8 mouse cellular contexts compared by ENCODE assay signal in the genomic region with DNA sequence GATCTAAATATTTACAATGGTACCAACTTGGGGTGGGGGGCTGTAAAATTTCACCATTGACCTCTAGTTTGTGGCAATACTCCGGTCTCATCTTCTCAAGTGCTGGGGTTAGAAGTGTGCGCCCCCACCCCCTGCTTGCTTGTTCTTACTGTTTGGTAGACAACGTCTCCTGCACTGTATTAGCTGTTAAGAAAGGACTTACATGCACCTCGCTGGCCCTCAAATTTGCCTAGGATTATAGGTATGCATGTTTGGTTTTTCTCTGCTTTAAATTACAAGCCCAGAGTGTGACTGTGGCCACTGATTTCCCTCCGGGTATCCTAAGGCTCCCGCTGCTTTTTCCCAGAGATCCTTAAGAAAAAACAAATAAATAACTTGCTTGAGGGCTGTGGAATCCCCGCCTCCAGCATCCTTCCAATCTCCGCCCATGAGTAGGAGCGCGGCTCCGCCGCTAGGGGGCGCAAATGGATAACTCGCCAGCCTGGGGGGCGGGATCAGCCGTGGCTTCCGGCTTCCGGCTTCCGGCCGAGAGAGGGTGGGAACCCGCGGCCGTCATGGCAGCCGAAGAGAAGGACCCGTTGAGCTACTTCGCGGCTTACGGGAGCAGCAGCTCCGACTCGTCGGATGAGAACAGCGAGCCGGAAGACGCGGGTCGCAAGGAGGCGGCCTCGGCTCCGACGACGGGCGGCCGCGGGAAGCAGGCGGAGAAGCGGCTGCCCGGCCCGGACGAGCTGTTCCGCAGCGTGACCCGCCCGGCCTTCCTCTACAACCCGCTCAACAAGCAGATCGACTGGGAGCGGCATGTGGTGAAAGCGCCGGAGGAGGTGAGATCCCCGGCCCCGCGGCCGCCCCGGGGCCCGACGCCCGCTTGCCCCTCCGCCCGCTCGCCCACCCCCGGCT. TPM values are rescaled to one million over a fixed set of nuclear protein-coding genes. Genes with fewer than 3 reads are reported as not detected.
DNase-seq lines count a peak whose midpoint lies in the region; ATAC-seq lines count a peak whose summit lies in the region.

TSS of gene 2410004B18Rik (plus strand) at position 510 of the 900 bp plus-strand sequence.

- H3K9me3 ChIP-seq in hindbrain, embryonic 16.5 days (ENCODE audit: control insufficient read depth, low read length), result no peaks in the 10 kb centered on the region

- peak within 1 kb of the TSS; percentile 90 for H3K9ac ChIP-seq in hindbrain, embryonic 16.5 days (ENCODE audit: low read depth, low read length)

- H3K36me3 ChIP-seq in hindbrain, embryonic 16.5 days (ENCODE audit: control insufficient read depth, insufficient read depth, low read length), result peaks cover 7% of the 10 kb centered on the region; the same call in 1 of the 2 replicates

- peak; percentile 95 for DNase-seq in ZHBTc4 (ENCODE audit: low read depth, low spot score)
- peak; percentile 82 to 92 for DNase-seq in cerebellum, postnatal 4 days (ENCODE audit: low spot score in 2 of 2)
- peak; percentile 92 for DNase-seq in gastrocnemius, adult 18-20 months (ENCODE audit: low spot score)
- peak; percentile 91 to 92 for DNase-seq in left cerebral cortex, adult 18-20 months (ENCODE audit: low spot score in 2 of 2)
- DNase-seq in lung, postnatal 4 days, result peak; percentile 92 to 95
- DNase-seq in retina, postnatal 1 day, result peak; percentile 94
- peak; percentile 97 for DNase-seq in thymus, postnatal 4 days

- H3K27me3 ChIP-seq in hindbrain, embryonic 16.5 days (replicated peaks; ENCODE audit: control insufficient read depth, insufficient read depth, low read length), result no peaks in the 10 kb centered on the region

- H3K4me3 ChIP-seq in hindbrain, embryonic 16.5 days (ENCODE audit: low read length), result peak within 1 kb of the TSS; percentile 98

- WGBS in hindbrain, embryonic 16.5 days, result 2% methylated on average over 26 of the region's 70 CpGs

- peaks cover 27% of the 10 kb centered on the region for H3K4me1 ChIP-seq in hindbrain, embryonic 16.5 days (ENCODE audit: control insufficient read depth, insufficient read depth, low read depth, low read length)

- ATAC-seq in hindbrain, embryonic 16.5 days, result peak; percentile 96

- H3K27ac ChIP-seq in hindbrain, embryonic 16.5 days (ENCODE audit: low read depth, low read length), result peak within 1 kb of the TSS; percentile 84

- H3K4me2 ChIP-seq in hindbrain, embryonic 16.5 days (ENCODE audit: low read length), result peak within 1 kb of the TSS; percentile 96

RNA-seq across cellular contexts. Expression of gene 2410004B18Rik, which starts in this region (rescaled TPM):
- total RNA-seq in gastrocnemius, adult 18-20 months (2021), result 10 to 100 TPM; 17.3 to 19.5 TPM
- 74.9 and 88.9 TPM in 2 replicates for polyA plus RNA-seq in hindbrain, embryonic 16.5 days (2015; fragmentation: Nextera tagmentation; extraction: Ambion mirVana)
- total RNA-seq in left cerebral cortex, adult 18-20 months (2021), result 10 to 100 TPM; 38.6 to 38.9 TPM

Comparison
In these comparisons a context has a peak if more than half of its experiments do, and no peak if none do; other contexts are left out.
1. Peak in every context shown above with its lines: DNase-seq, ATAC-seq, H3K4me3 ChIP-seq and H3K27ac ChIP-seq.